8 mouse cellular contexts compared by ENCODE assay signal in the genomic region with DNA sequence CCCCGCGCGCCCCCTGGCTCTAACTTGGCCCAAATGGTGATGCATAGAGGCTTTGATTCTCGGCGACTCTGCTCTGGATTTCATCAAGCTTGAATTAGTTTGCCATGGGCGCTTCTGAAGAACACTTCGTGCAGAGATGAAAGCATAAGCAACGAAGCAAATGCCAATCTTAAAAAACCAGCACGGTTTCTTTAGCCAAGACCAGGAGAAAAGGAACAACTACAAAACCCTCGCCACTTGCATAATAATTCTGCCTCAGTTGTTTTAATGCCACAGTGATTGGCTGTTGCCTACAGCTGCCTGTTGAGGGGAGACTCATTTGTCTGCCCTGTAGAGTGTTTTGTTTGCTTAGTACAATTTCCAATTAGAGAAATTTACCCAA. TPM values are rescaled to one million over a fixed set of nuclear protein-coding genes. Genes with fewer than 3 reads are reported as not detected.
DNase-seq lines count a peak whose midpoint lies in the region; ATAC-seq and TF ChIP-seq lines count a peak whose summit lies in the region.

No protein-coding gene starts in this region.

- no peaks in the 10 kb centered on the region for H3K27me3 ChIP-seq in heart, embryonic 10.5 days (ENCODE audit: insufficient read depth, poor library complexity, severe bottlenecking)
- H3K27me3 ChIP-seq in limb, embryonic 10.5 days (ENCODE audit: low read depth, poor library complexity, severe bottlenecking): no peaks in the 10 kb centered on the region
- H3K27me3 ChIP-seq in stomach, embryonic 14.5 days (ENCODE audit: control insufficient read depth, insufficient read depth, low read length): no peaks in the 10 kb centered on the region

- H3K4me1 ChIP-seq in heart, embryonic 10.5 days: peaks cover 37% of the 10 kb centered on the region
- H3K4me1 ChIP-seq in embryonic fibroblast, embryonic 13.5 days (ENCODE audit: control insufficient read depth, insufficient read depth, low read length): peaks cover 16% of the 10 kb centered on the region
- H3K4me1 ChIP-seq in limb, embryonic 10.5 days: peaks cover 35% of the 10 kb centered on the region
- H3K4me1 ChIP-seq in stomach, embryonic 14.5 days (ENCODE audit: control insufficient read depth, insufficient read depth, low read length): peaks cover 21% of the 10 kb centered on the region

- peak overlapping the region; percentile 99 for H3K27ac ChIP-seq in heart, embryonic 10.5 days
- H3K27ac ChIP-seq in embryonic fibroblast, embryonic 13.5 days (ENCODE audit: insufficient read depth, low read length): peak overlapping the region; percentile 74
- peak overlapping the region; percentile 99 for H3K27ac ChIP-seq in limb, embryonic 10.5 days
- peak overlapping the region; percentile 97 for H3K27ac ChIP-seq in stomach, embryonic 14.5 days (ENCODE audit: low read length)

- H3K4me2 ChIP-seq in stomach, embryonic 14.5 days (replicated peaks; ENCODE audit: low read depth, low read length): peak overlapping the region; percentile 76

- H3K9ac ChIP-seq in stomach, embryonic 14.5 days (replicated peaks; ENCODE audit: low read depth, low read length): peak overlapping the region; percentile 92

- TF ChIP-seq CTCF in embryonic fibroblast, embryonic 13.5 days (IDR thresholded peaks at IDR 0.05; ENCODE audit: borderline replicate concordance, insufficient read depth, low read length): no peak

- H3K4me3 ChIP-seq in heart, embryonic 10.5 days: peak overlapping the region; percentile 89
- peak overlapping the region; percentile 64 for H3K4me3 ChIP-seq in embryonic fibroblast, embryonic 13.5 days (ENCODE audit: insufficient read depth, low read length)
- H3K4me3 ChIP-seq in limb, embryonic 10.5 days: peak overlapping the region; percentile 88
- H3K4me3 ChIP-seq in stomach, embryonic 14.5 days (ENCODE audit: low read depth, low read length): peak overlapping the region; percentile 76

- H3K36me3 ChIP-seq in heart, embryonic 10.5 days: 0 out of 2 replicates have a peak, but pooled peaks cover 2% of the 10 kb centered on the region
- H3K36me3 ChIP-seq in limb, embryonic 10.5 days: peaks cover 4% of the 10 kb centered on the region
- H3K36me3 ChIP-seq in stomach, embryonic 14.5 days (ENCODE audit: control insufficient read depth, insufficient read depth, low read length): peaks cover 5% of the 10 kb centered on the region; the same call in 1 of the 2 replicates

- 5% methylated on average over 10 of the region's 10 CpGs for WGBS in heart, embryonic 10.5 days
- 1% methylated on average over 10 of the region's 10 CpGs for WGBS in limb, embryonic 10.5 days
- WGBS in stomach, embryonic 14.5 days: 2% methylated on average over 10 of the region's 10 CpGs

- no peak for TF ChIP-seq POLR2A in embryonic fibroblast, embryonic 13.5 days (IDR thresholded peaks at IDR 0.05; ENCODE audit: low read depth, low read length)

- ATAC-seq in stomach, embryonic 14.5 days (ENCODE audit: insufficient number of reproducible peaks, insufficient read depth, low FRiP score, low read depth): no peak

- DNase-seq in heart, embryonic 10.5 days (ENCODE audit: low spot score): no peak
- DNase-seq in heart, adult 11 months: no peak
- DNase-seq in 416B (ENCODE audit: low read depth): peak; percentile 31
- DNase-seq in limb, embryonic 10.5 days (ENCODE audit: low spot score): no peak
- no peak for DNase-seq in Muller cell, postnatal 12 days (ENCODE audit: inconsistent ontology term)
- DNase-seq in urinary bladder, adult 2 months (ENCODE audit: low spot score): no peak

- H3K9me3 ChIP-seq in heart, embryonic 10.5 days: no peaks in the 10 kb centered on the region
- H3K9me3 ChIP-seq in limb, embryonic 10.5 days (replicated peaks): no peaks in the 10 kb centered on the region
- no peaks in the 10 kb centered on the region for H3K9me3 ChIP-seq in stomach, embryonic 14.5 days (ENCODE audit: control insufficient read depth, low read depth, low read length)

RNA-seq across cellular contexts. Expression of gene Ankrd40, which starts 0.8 kb away (rescaled TPM):
- polyA plus RNA-seq in heart, embryonic 10.5 days (2016; fragmentation: Nextera tagmentation; extraction: Ambion mirVana): 16.3 and 20.3 TPM in 2 replicates
- 79.0 and 83.8 TPM in 2 replicates for polyA plus RNA-seq in embryonic fibroblast, embryonic 13.5 days (2011; ENCODE audit: insufficient read length, low read depth, missing spikeins)
- 18.1 and 21.3 TPM in 2 replicates for polyA plus RNA-seq in limb, embryonic 10.5 days (2016; fragmentation: Nextera tagmentation; extraction: Ambion mirVana)
- polyA plus RNA-seq in stomach, embryonic 14.5 days (2014; fragmentation: Nextera tagmentation; extraction: Ambion mirVana): 17.4 and 19.2 TPM in 2 replicates
- polyA plus RNA-seq in urinary bladder, adult 2 months (2012; rRNA removed): 65.6 and 75.4 TPM in 2 replicates

RNA-seq across cellular contexts. Expression of gene Luc7l3, which starts 6.8 kb away (rescaled TPM):
- polyA plus RNA-seq in heart, embryonic 10.5 days (2016; fragmentation: Nextera tagmentation; extraction: Ambion mirVana): 66.3 and 93.4 TPM in 2 replicates
- 75.7 and 88.2 TPM in 2 replicates for polyA plus RNA-seq in embryonic fibroblast, embryonic 13.5 days (2011; ENCODE audit: insufficient read length, low read depth, missing spikeins)
- 89.9 and 107 TPM in 2 replicates for polyA plus RNA-seq in limb, embryonic 10.5 days (2016; fragmentation: Nextera tagmentation; extraction: Ambion mirVana)
- 116 and 124 TPM in 2 replicates for polyA plus RNA-seq in stomach, embryonic 14.5 days (2014; fragmentation: Nextera tagmentation; extraction: Ambion mirVana)
- polyA plus RNA-seq in urinary bladder, adult 2 months (2012; rRNA removed): 84.6 and 102 TPM in 2 replicates

RNA-seq across cellular contexts. Expression of gene Gm21885, which starts 47.0 kb away (rescaled TPM):
- 0.18 TPM in 1 of 2 replicates, not detected in the other for polyA plus RNA-seq in heart, embryonic 10.5 days (2016; fragmentation: Nextera tagmentation; extraction: Ambion mirVana)
- polyA plus RNA-seq in embryonic fibroblast, embryonic 13.5 days (2011; ENCODE audit: insufficient read length, low read depth, missing spikeins): not detected in 2 replicates
- not detected in 2 replicates for polyA plus RNA-seq in limb, embryonic 10.5 days (2016; fragmentation: Nextera tagmentation; extraction: Ambion mirVana)
- 0.56 TPM in 1 of 2 replicates, not detected in the other for polyA plus RNA-seq in stomach, embryonic 14.5 days (2014; fragmentation: Nextera tagmentation; extraction: Ambion mirVana)
- polyA plus RNA-seq in urinary bladder, adult 2 months (2012; rRNA removed): not detected in 2 replicates
